Mouse (Mus musculus): ENCODE results near the gene Tox2. TPM values are rescaled to one million over a fixed set of nuclear protein-coding genes. Genes with fewer than 3 reads are reported as not detected.

The Tox2 gene
- polyA plus RNA-seq (2015; fragmentation: Nextera tagmentation; extraction: Ambion mirVana) = 0.40 and 0.67 TPM in 2 replicates

DNA sequence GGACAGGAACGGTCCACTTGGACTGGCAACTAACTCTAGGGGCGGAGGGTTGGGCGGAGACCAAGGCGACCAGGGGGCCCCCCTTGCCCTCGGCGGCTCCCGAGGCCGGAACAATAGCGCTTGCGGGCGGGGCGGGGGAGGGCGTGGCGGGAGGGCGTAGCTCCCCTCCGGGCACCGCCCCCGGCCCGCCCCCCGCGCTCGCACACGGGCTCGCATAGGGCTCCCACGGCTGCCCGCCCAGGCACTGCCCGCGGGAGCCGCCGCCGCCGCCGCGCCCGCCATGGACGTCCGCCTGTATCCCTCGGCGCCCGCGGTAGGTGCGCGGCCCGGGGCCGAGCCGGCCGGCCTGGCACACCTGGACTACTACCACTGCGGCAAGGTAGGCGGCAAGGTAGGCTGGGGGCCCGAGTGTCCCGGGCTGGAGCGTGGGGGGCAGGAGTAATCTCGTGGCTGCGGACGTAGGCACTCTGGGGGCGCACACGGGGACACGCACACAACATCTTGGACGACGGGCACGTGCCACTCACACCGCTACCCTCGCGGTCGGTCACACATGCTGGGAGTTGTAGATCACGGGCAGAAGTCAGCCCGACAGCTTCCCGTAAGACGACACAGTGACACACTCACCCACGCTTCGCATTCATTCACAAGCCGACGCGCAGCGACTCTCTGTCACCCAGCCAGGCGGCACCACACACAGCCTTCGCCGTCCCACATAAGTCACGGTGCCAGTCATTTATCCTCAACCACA is at the start of gene Tox2:
Gene Tox2, plus strand, starts transcription at position 242 of the 751 bp plus-strand sequence.
- ATAC-seq (ENCODE audit: low read depth) = peak; percentile 78
- Histone ChIP-seq H3K9ac (ENCODE audit: low read depth, low read length) (no peak within 1 kb of the TSS), H3K27ac (ENCODE audit: low read length) (no peak within 1 kb of the TSS), H3K27me3 (ENCODE audit: control insufficient read depth, insufficient read depth, low read depth, low read length) (peaks cover 55% of the 10 kb centered on the region), H3K9me3 (replicated peaks; ENCODE audit: control insufficient read depth, low read length) (no peaks in the 10 kb centered on the region), H3K4me2 (ENCODE audit: low read depth, low read length) (peak within 1 kb of the TSS; percentile 70), H3K36me3 (ENCODE audit: control insufficient read depth, insufficient read depth) (no peaks in the 10 kb centered on the region), H3K4me3 (ENCODE audit: low read depth, low read length) (peak within 1 kb of the TSS; percentile 53), H3K4me1 (ENCODE audit: control insufficient read depth, low read depth, low read length) (peaks cover 2% of the 10 kb centered on the region)
- under 1% methylated on average over 62 of the region's 79 CpGs for WGBS (ENCODE audit: insufficient replicate concordance)

DNA sequence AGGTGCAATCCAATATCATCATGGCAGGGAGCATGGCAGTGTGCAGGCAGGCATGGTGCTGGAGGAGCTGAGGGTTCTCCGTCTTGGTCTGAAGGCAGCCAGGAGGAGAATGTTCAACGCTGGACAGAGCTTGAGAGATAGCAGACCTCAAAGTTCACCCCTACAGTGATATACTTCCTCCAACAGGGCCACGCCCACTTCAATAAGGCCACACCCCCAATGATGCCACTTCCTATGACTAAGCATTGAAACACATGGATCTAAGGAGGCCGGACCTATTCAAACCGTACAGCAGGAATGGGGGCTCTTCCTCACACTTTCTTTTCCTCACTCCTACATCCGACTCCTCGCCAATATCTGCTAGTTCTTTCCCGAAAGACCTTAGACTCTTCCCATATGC is 48.3 kb upstream of the Tox2 start:
- WGBS (ENCODE audit: insufficient replicate concordance) = 66% methylated on average over 8 of the region's 8 CpGs
- Histone ChIP-seq H3K4me2 (ENCODE audit: low read depth, low read length) (no peak overlapping the region), H3K4me3 (ENCODE audit: low read depth, low read length) (no peak overlapping the region), H3K9me3 (replicated peaks; ENCODE audit: control insufficient read depth, low read length) (no peaks in the 10 kb centered on the region), H3K27me3 (ENCODE audit: control insufficient read depth, insufficient read depth, low read depth, low read length) (no peaks in the 10 kb centered on the region), H3K27ac (ENCODE audit: low read length) (no peak overlapping the region), H3K4me1 (ENCODE audit: control insufficient read depth, low read depth, low read length) (no peaks in the 10 kb centered on the region), H3K36me3 (ENCODE audit: control insufficient read depth, insufficient read depth) (no peaks in the 10 kb centered on the region), H3K9ac (ENCODE audit: low read depth, low read length) (no peak overlapping the region)
- ATAC-seq (ENCODE audit: low read depth) = no peak

GRCm38 (mm10) chr2:163158979-163159378 is 43.9 kb upstream of the Tox2 start:
- no peaks in the 10 kb centered on the region for H3K9me3 ChIP-seq (replicated peaks; ENCODE audit: control insufficient read depth, low read length)
- H3K9ac ChIP-seq (ENCODE audit: low read depth, low read length) = no peak overlapping the region
- WGBS (ENCODE audit: insufficient replicate concordance) = 81% methylated on average over 9 of the region's 9 CpGs
- no peaks in the 10 kb centered on the region for H3K4me1 ChIP-seq (ENCODE audit: control insufficient read depth, low read depth, low read length)
- H3K27me3 ChIP-seq (ENCODE audit: control insufficient read depth, insufficient read depth, low read depth, low read length) = no peaks in the 10 kb centered on the region
- no peaks in the 10 kb centered on the region for H3K36me3 ChIP-seq (ENCODE audit: control insufficient read depth, insufficient read depth)
- H3K27ac ChIP-seq (ENCODE audit: low read length) = no peak overlapping the region
- no peak overlapping the region for H3K4me2 ChIP-seq (ENCODE audit: low read depth, low read length)
- ATAC-seq (ENCODE audit: low read depth) = no peak
- no peak overlapping the region for H3K4me3 ChIP-seq (ENCODE audit: low read depth, low read length)

GRCm38 (mm10) chr2:163164461-163164990 is 38.4 kb upstream of the Tox2 start:
- Histone ChIP-seq H3K36me3 (ENCODE audit: control insufficient read depth, insufficient read depth) (no peaks in the 10 kb centered on the region), H3K9ac (ENCODE audit: low read depth, low read length) (no peak overlapping the region), H3K27me3 (ENCODE audit: control insufficient read depth, insufficient read depth, low read depth, low read length) (no peaks in the 10 kb centered on the region), H3K4me2 (ENCODE audit: low read depth, low read length) (no peak overlapping the region), H3K27ac (ENCODE audit: low read length) (no peak overlapping the region), H3K4me3 (ENCODE audit: low read depth, low read length) (no peak overlapping the region), H3K9me3 (replicated peaks; ENCODE audit: control insufficient read depth, low read length) (no peaks in the 10 kb centered on the region), H3K4me1 (ENCODE audit: control insufficient read depth, low read depth, low read length) (no peaks in the 10 kb centered on the region)
- no peak for ATAC-seq (ENCODE audit: low read depth)
- WGBS (ENCODE audit: insufficient replicate concordance) = 59% methylated on average over 10 of the region's 10 CpGs

- ATAC-seq (ENCODE audit: low read depth) = no peak
- Histone ChIP-seq H3K9ac (ENCODE audit: low read depth, low read length) (no peak overlapping the region), H3K27me3 (ENCODE audit: control insufficient read depth, insufficient read depth, low read depth, low read length) (no peaks in the 10 kb centered on the region), H3K4me1 (ENCODE audit: control insufficient read depth, low read depth, low read length) (no peaks in the 10 kb centered on the region), H3K4me3 (ENCODE audit: low read depth, low read length) (no peak overlapping the region), H3K27ac (ENCODE audit: low read length) (no peak overlapping the region), H3K4me2 (ENCODE audit: low read depth, low read length) (no peak overlapping the region), H3K36me3 (ENCODE audit: control insufficient read depth, insufficient read depth) (no peaks in the 10 kb centered on the region), H3K9me3 (replicated peaks; ENCODE audit: control insufficient read depth, low read length) (no peaks in the 10 kb centered on the region)
- WGBS (ENCODE audit: insufficient replicate concordance) = 46% methylated on average over 13 of the region's 13 CpGs
These were observed 36.7 kb upstream of the Tox2 start for GRCm38 (mm10) chr2:163166067-163166805.

DNA sequence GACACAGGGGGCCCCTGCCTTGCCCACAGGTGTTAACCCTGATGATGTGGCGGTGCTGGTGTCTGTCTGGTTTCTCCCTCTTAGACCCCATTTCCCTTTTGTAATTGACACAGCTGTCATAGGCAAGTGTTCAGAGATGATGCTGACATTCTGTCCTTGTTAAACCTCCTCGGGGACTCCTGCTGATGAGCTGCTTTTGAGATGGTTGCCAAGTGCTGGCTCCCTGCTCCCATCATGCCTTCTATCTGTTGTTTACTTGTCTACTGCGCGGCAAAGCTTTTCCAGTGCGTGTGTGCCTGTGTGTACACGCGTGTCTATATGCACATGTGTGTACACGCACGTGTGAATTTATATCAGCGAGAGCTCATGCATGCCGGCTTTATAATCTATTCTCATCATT is 31.0 kb upstream of the Tox2 start:
- H3K4me1 ChIP-seq (ENCODE audit: control insufficient read depth, low read depth, low read length) = no peaks in the 10 kb centered on the region
- H3K4me3 ChIP-seq (ENCODE audit: low read depth, low read length) = no peak overlapping the region
- H3K36me3 ChIP-seq (ENCODE audit: control insufficient read depth, insufficient read depth) = no peaks in the 10 kb centered on the region
- H3K4me2 ChIP-seq (ENCODE audit: low read depth, low read length) = no peak overlapping the region
- WGBS (ENCODE audit: insufficient replicate concordance) = 77% methylated on average over 11 of the region's 11 CpGs
- no peaks in the 10 kb centered on the region for H3K27me3 ChIP-seq (ENCODE audit: control insufficient read depth, insufficient read depth, low read depth, low read length)
- H3K9me3 ChIP-seq (replicated peaks; ENCODE audit: control insufficient read depth, low read length) = no peaks in the 10 kb centered on the region
- no peak overlapping the region for H3K9ac ChIP-seq (ENCODE audit: low read depth, low read length)
- H3K27ac ChIP-seq (ENCODE audit: low read length) = no peak overlapping the region
- no peak for ATAC-seq (ENCODE audit: low read depth)

DNA sequence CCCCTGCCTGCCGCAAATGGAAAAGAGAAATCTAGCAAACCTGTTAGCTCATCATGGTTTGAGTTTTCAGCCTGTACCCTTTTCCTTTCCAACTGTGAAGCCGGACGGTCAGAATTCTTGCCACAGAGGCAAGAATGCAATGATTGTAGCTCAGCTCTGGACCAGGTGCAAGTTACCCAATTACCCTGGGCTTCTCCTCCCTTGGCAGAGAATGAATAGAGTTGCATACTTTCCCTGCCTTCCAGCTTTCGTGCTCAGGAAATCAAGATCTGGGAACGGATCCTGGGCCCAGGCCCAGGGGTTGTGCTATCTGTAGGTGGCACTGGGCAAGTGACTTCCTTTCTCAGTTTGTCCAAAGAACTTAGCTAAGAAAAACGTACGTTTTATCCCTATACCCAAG is 28.9 kb upstream of the Tox2 start:
- no peak for ATAC-seq (ENCODE audit: low read depth)
- Histone ChIP-seq H3K9me3 (replicated peaks; ENCODE audit: control insufficient read depth, low read length) (no peaks in the 10 kb centered on the region), H3K4me1 (ENCODE audit: control insufficient read depth, low read depth, low read length) (no peaks in the 10 kb centered on the region), H3K4me3 (ENCODE audit: low read depth, low read length) (no peak overlapping the region), H3K27me3 (ENCODE audit: control insufficient read depth, insufficient read depth, low read depth, low read length) (no peaks in the 10 kb centered on the region), H3K27ac (ENCODE audit: low read length) (no peak overlapping the region), H3K36me3 (ENCODE audit: control insufficient read depth, insufficient read depth) (no peaks in the 10 kb centered on the region), H3K9ac (ENCODE audit: low read depth, low read length) (no peak overlapping the region), H3K4me2 (ENCODE audit: low read depth, low read length) (no peak overlapping the region)
- 50% methylated on average over 7 of the region's 7 CpGs for WGBS (ENCODE audit: insufficient replicate concordance)

- no peaks in the 10 kb centered on the region for H3K36me3 ChIP-seq (ENCODE audit: control insufficient read depth, insufficient read depth)
- no peaks in the 10 kb centered on the region for H3K4me1 ChIP-seq (ENCODE audit: control insufficient read depth, low read depth, low read length)
- H3K9me3 ChIP-seq (replicated peaks; ENCODE audit: control insufficient read depth, low read length) = no peaks in the 10 kb centered on the region
- H3K4me2 ChIP-seq (ENCODE audit: low read depth, low read length) = no peak overlapping the region
- ATAC-seq (ENCODE audit: low read depth) = no peak
- H3K9ac ChIP-seq (ENCODE audit: low read depth, low read length) = no peak overlapping the region
- no peak overlapping the region for H3K27ac ChIP-seq (ENCODE audit: low read length)
- WGBS (ENCODE audit: insufficient replicate concordance) = 69% methylated on average over 7 of the region's 8 CpGs
- H3K4me3 ChIP-seq (ENCODE audit: low read depth, low read length) = no peak overlapping the region
- no peaks in the 10 kb centered on the region for H3K27me3 ChIP-seq (ENCODE audit: control insufficient read depth, insufficient read depth, low read depth, low read length)
These were observed 27.1 kb upstream of the Tox2 start for GRCm38 (mm10) chr2:163175831-163176230.

DNA sequence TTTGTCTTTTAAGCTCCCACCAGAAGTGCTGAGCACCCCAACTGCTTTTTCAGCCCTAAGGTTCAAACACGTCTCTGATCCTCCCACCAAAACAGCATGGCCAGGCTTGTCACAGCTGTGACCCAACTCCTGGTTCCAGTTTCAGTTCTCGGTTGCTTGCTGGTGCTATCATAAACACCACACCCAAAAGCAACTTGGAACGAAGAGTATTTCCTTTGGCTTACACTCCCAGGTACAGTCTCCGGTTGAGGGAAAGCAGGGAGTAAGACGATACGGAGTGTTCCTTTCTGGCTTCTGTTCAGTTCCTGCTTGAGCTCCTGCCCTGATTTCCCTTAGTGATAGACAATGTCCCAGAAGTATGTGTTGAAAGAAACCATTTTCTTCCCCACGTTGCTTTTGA is 26.4 kb upstream of the Tox2 start:
- no peaks in the 10 kb centered on the region for H3K36me3 ChIP-seq (ENCODE audit: control insufficient read depth, insufficient read depth)
- no peak overlapping the region for H3K27ac ChIP-seq (ENCODE audit: low read length)
- WGBS (ENCODE audit: insufficient replicate concordance) = 41% methylated on average over 7 of the region's 7 CpGs
- no peaks in the 10 kb centered on the region for H3K4me1 ChIP-seq (ENCODE audit: control insufficient read depth, low read depth, low read length)
- no peaks in the 10 kb centered on the region for H3K27me3 ChIP-seq (ENCODE audit: control insufficient read depth, insufficient read depth, low read depth, low read length)
- H3K4me3 ChIP-seq (ENCODE audit: low read depth, low read length) = no peak overlapping the region
- no peaks in the 10 kb centered on the region for H3K9me3 ChIP-seq (replicated peaks; ENCODE audit: control insufficient read depth, low read length)
- no peak for ATAC-seq (ENCODE audit: low read depth)
- no peak overlapping the region for H3K9ac ChIP-seq (ENCODE audit: low read depth, low read length)
- H3K4me2 ChIP-seq (ENCODE audit: low read depth, low read length) = no peak overlapping the region

Data from liver, embryonic 16.5 days (tissue).